Mouse (Mus musculus) CD8-positive naive resting alpha-beta T cell, adult 2 months (primary cell): Measurements from ENCODE around the gene Sco2.

ENCODE experiments used
- DNase-seq, 2 experiments: peaks; one replicate each; pipeline ENCODE4 v3.0.0; 2022; ENCODE audit warnings: low read depth in 2 of 2, low spot score in 2 of 2

The Sco2 gene

DNA sequence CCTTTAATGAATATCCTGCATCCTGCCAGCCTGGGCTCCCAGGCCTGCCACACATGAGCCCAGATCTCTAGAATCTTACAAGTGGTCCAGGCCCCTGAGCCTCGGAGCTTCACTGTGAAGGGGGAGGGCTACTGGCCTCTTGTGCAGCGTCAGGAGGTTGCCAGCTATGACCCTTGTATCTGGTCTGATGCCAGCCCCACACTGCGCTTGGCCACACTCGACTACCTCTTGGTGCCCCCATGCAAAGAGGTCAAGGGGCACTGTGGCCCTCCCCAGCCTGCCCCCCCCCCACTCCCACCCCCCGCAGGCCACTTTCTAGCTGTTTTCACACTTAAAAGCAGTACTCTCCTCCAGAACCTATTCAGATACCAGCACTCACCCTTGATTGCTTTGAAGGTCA is 47.2 kb downstream of the Sco2 start:
- no peak for DNase-seq

GRCm38 (mm10) chr15:89323656-89324055 is 50.0 kb downstream of the Sco2 start:
- DNase-seq = no peak

DNA sequence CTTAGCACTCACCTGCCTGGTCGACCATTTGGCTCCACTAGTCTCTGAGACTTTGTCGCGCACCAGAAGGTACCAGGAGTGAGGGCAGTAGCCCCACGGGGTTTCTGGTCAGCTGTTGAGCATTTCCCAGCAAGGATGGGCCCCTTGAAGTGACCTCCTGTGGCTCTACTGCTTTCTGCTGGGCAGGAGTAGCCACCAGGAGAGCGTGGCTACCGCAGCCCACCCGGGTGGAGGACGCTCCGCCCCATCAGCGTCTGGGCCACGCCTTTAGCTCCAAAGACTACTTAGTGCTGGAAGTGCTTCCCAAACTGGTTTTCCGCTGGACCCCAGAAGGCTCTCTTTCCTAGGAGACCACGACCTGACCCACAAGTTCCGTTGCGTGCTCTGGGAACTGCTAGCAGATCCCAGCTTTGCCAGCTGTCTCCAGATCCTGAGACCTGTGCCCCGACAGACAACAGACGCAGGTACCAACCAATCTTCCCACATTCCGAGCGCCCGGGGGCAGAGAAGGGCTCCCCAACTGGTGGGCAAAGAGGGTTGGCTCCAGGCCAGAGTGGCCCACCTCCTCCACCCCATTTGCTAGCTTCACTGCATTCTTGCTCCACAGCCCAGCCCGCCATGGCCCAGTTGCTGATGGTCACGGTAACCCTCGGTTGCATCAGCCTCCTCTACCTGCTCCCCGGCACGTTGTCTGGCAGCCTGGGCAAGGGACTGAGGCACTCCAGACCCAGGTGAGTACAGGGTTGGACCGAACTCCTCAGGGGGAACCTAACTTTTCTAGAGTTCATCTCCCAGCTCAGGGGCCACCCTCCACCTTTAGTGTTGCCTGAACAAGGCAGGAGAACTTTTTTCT is 50.8 kb downstream of the Sco2 start, which contains the start of gene Adm2:
Gene Adm2 (plus strand): TSS at position 51 of the 853 bp plus-strand sequence.
- DNase-seq = no peak
